21 mouse cellular contexts compared by ENCODE assay signal in genomic region chr19:10678772-10679067, GRCm38 (mm10). TPM values are rescaled to one million over a fixed set of nuclear protein-coding genes. Genes with fewer than 3 reads are reported as not detected.
DNase-seq lines count a peak whose midpoint lies in the region; ATAC-seq and TF ChIP-seq lines count a peak whose summit lies in the region.
"Had no signal": no experiment of that assay in that cellular context is flagged by ENCODE, and none has a peak within 500 bp of the region (broad histone marks: within the 10 kb centered on the region; RNA-seq: fewer than 3 reads in every experiment).

No protein-coding gene starts in this region.

- 87% methylated on average over 1 of the region's 1 CpGs for WGBS in heart, postnatal 0 days
- 72% methylated on average over 1 of the region's 1 CpGs for WGBS in heart, embryonic 10.5 days
- WGBS in midbrain, embryonic 13.5 days: 77% methylated on average over 1 of the region's 1 CpGs
- whole genome bisulfite sequencing in midbrain, embryonic 10.5 days: 69% methylated on average over 1 of the region's 1 CpGs
- WGBS in hindbrain, postnatal 0 days: 56% methylated on average over 1 of the region's 1 CpGs
- 68% methylated on average over 1 of the region's 1 CpGs for WGBS in stomach, embryonic 16.5 days
- 88% methylated on average over 1 of the region's 1 CpGs for WGBS in liver, embryonic 11.5 days

- no peaks in the 10 kb centered on the region for H3K36me3 ChIP-seq in heart, postnatal 0 days (replicated peaks; ENCODE audit: control insufficient read depth, insufficient read depth, low read length)
- H3K36me3 ChIP-seq in heart, embryonic 10.5 days: no peaks in the 10 kb centered on the region
- no peaks in the 10 kb centered on the region for H3K36me3 ChIP-seq in midbrain, embryonic 13.5 days
- H3K36me3 ChIP-seq in midbrain, embryonic 10.5 days: no peaks in the 10 kb centered on the region
- no peaks in the 10 kb centered on the region for H3K36me3 ChIP-seq in hindbrain, postnatal 0 days (ENCODE audit: insufficient read depth, low read length)
- no peaks in the 10 kb centered on the region for H3K36me3 ChIP-seq in stomach, embryonic 16.5 days (ENCODE audit: control insufficient read depth, insufficient read depth, low read length)
- H3K36me3 ChIP-seq in liver, embryonic 11.5 days (ENCODE audit: control insufficient read depth, insufficient read depth, low read length): no peaks in the 10 kb centered on the region
- H3K36me3 ChIP-seq: liver, embryonic 13.5 days; stomach, embryonic 15.5 days had no signal

- no peak overlapping the region for H3K4me3 ChIP-seq in heart, postnatal 0 days (ENCODE audit: low read depth, low read length)
- no peak overlapping the region for H3K4me3 ChIP-seq in heart, embryonic 10.5 days
- H3K4me3 ChIP-seq in midbrain, embryonic 13.5 days (replicated peaks): no peak overlapping the region
- H3K4me3 ChIP-seq in midbrain, embryonic 10.5 days: no peak overlapping the region
- H3K4me3 ChIP-seq in hindbrain, postnatal 0 days (ENCODE audit: low read length): no peak overlapping the region
- no peak overlapping the region for H3K4me3 ChIP-seq in stomach, embryonic 16.5 days (replicated peaks; ENCODE audit: low read length)
- no peak overlapping the region for H3K4me3 ChIP-seq in liver, embryonic 11.5 days (ENCODE audit: low read depth, low read length)
- H3K4me3 ChIP-seq: gastrocnemius, adult 2 months; liver, embryonic 13.5 days; stomach, embryonic 15.5 days had no signal

- H3K4me2 ChIP-seq in heart, postnatal 0 days (ENCODE audit: low read depth, low read length): no peak overlapping the region
- no peak overlapping the region for H3K4me2 ChIP-seq in midbrain, embryonic 13.5 days (replicated peaks)
- H3K4me2 ChIP-seq in hindbrain, postnatal 0 days (ENCODE audit: low read depth, low read length): no peak overlapping the region
- H3K4me2 ChIP-seq in stomach, embryonic 16.5 days (ENCODE audit: low read depth, low read length): no peak overlapping the region
- no peak overlapping the region for H3K4me2 ChIP-seq in liver, embryonic 11.5 days
- H3K4me2 ChIP-seq: liver, embryonic 13.5 days; stomach, embryonic 15.5 days had no signal

- no peak for DNase-seq in heart, postnatal 0 days (ENCODE audit: low spot score)
- no peak for DNase-seq in heart, embryonic 10.5 days (ENCODE audit: low spot score)
- no peak for DNase-seq in midbrain, embryonic 10.5 days (ENCODE audit: low spot score)
- no peak for DNase-seq in hindbrain, postnatal 0 days (ENCODE audit: low spot score)
- no peak for DNase-seq in liver, embryonic 11.5 days (ENCODE audit: low spot score)
- DNase-seq in right cerebral cortex, postnatal 4 days: no peak

- no peaks in the 10 kb centered on the region for H3K4me1 ChIP-seq in heart, postnatal 0 days (ENCODE audit: control insufficient read depth, insufficient read depth)
- H3K4me1 ChIP-seq in heart, embryonic 10.5 days: peaks cover 5% of the 10 kb centered on the region; the same call in 1 of the 2 replicates
- H3K4me1 ChIP-seq in midbrain, embryonic 13.5 days (replicated peaks): no peaks in the 10 kb centered on the region
- H3K4me1 ChIP-seq in midbrain, embryonic 10.5 days: no peaks in the 10 kb centered on the region
- no peaks in the 10 kb centered on the region for H3K4me1 ChIP-seq in hindbrain, postnatal 0 days (ENCODE audit: insufficient read depth, low read length)
- no peaks in the 10 kb centered on the region for H3K4me1 ChIP-seq in stomach, embryonic 16.5 days (ENCODE audit: control insufficient read depth, insufficient read depth, low read length)
- H3K4me1 ChIP-seq in liver, embryonic 11.5 days (replicated peaks; ENCODE audit: control insufficient read depth, insufficient read depth, low read length): peaks cover 5% of the 10 kb centered on the region; the same call in 1 of the 2 replicates
- H3K4me1 ChIP-seq: stomach, embryonic 15.5 days had no signal

- no peak for TF ChIP-seq CTCF in heart, postnatal 0 days (IDR thresholded peaks at IDR 0.05; ENCODE audit: low read depth)
- no peak for TF ChIP-seq CTCF in hindbrain, postnatal 0 days (IDR thresholded peaks at IDR 0.05; ENCODE audit: low read depth)

- ATAC-seq in heart, postnatal 0 days (ENCODE audit: insufficient read depth, low read depth): 0 out of 2 replicates have a peak, but pooled peaks have one; percentile 24
- 0 out of 2 replicates have a peak, but pooled peaks have one; percentile 51 for ATAC-seq in midbrain, embryonic 13.5 days
- peak; percentile 52; the same call in 1 of the 2 replicates for ATAC-seq in hindbrain, postnatal 0 days
- no peak for ATAC-seq in stomach, embryonic 16.5 days (ENCODE audit: insufficient read depth, low FRiP score)
- no peak for ATAC-seq in liver, embryonic 11.5 days (replicated peaks; ENCODE audit: low FRiP score)

- no peaks in the 10 kb centered on the region for H3K9me3 ChIP-seq in heart, postnatal 0 days (replicated peaks; ENCODE audit: control insufficient read depth, low read length)
- H3K9me3 ChIP-seq in heart, embryonic 10.5 days: no peaks in the 10 kb centered on the region
- no peaks in the 10 kb centered on the region for H3K9me3 ChIP-seq in midbrain, embryonic 13.5 days
- no peaks in the 10 kb centered on the region for H3K9me3 ChIP-seq in midbrain, embryonic 10.5 days (replicated peaks)
- no peaks in the 10 kb centered on the region for H3K9me3 ChIP-seq in hindbrain, postnatal 0 days (ENCODE audit: low read length)
- no peaks in the 10 kb centered on the region for H3K9me3 ChIP-seq in stomach, embryonic 16.5 days (replicated peaks; ENCODE audit: control insufficient read depth, low read length)
- H3K9me3 ChIP-seq in liver, embryonic 11.5 days (ENCODE audit: control insufficient read depth, low read length): no peaks in the 10 kb centered on the region
- H3K9me3 ChIP-seq: G1E; liver, embryonic 13.5 days; stomach, embryonic 15.5 days had no signal

- H3K27me3 ChIP-seq in heart, postnatal 0 days (ENCODE audit: control insufficient read depth, insufficient read depth, low read length): no peaks in the 10 kb centered on the region
- H3K27me3 ChIP-seq in heart, embryonic 10.5 days (ENCODE audit: insufficient read depth, poor library complexity, severe bottlenecking): peaks cover 7% of the 10 kb centered on the region; the same call in 1 of the 2 replicates
- H3K27me3 ChIP-seq in midbrain, embryonic 13.5 days: no peaks in the 10 kb centered on the region
- H3K27me3 ChIP-seq in midbrain, embryonic 10.5 days (ENCODE audit: low read depth, poor library complexity, severe bottlenecking): no peaks in the 10 kb centered on the region; the same call in 1 of the 2 replicates
- H3K27me3 ChIP-seq in hindbrain, postnatal 0 days (ENCODE audit: insufficient read depth, low read length): no peaks in the 10 kb centered on the region
- no peaks in the 10 kb centered on the region for H3K27me3 ChIP-seq in stomach, embryonic 16.5 days (ENCODE audit: control insufficient read depth, insufficient read depth, low read length)
- H3K27me3 ChIP-seq in liver, embryonic 11.5 days (replicated peaks; ENCODE audit: control insufficient read depth, insufficient read depth, low read length): no peaks in the 10 kb centered on the region
- H3K27me3 ChIP-seq: liver, embryonic 13.5 days; stomach, embryonic 15.5 days had no signal

- H3K9ac ChIP-seq in heart, postnatal 0 days (replicated peaks; ENCODE audit: low read depth, low read length): no peak overlapping the region
- no peak overlapping the region for H3K9ac ChIP-seq in midbrain, embryonic 13.5 days (replicated peaks)
- H3K9ac ChIP-seq in hindbrain, postnatal 0 days (replicated peaks; ENCODE audit: low read length): no peak overlapping the region
- H3K9ac ChIP-seq in stomach, embryonic 16.5 days (ENCODE audit: low read length): no peak overlapping the region
- no peak overlapping the region for H3K9ac ChIP-seq in liver, embryonic 11.5 days (ENCODE audit: low read depth, low read length)
- H3K9ac ChIP-seq: liver, embryonic 13.5 days; stomach, embryonic 15.5 days had no signal

- no peak for TF ChIP-seq EP300 in heart, postnatal 0 days (IDR thresholded peaks at IDR 0.05; ENCODE audit: low read depth)

- no peak overlapping the region for H3K27ac ChIP-seq in heart, postnatal 0 days (ENCODE audit: low read depth)
- no peak overlapping the region for H3K27ac ChIP-seq in heart, embryonic 10.5 days
- H3K27ac ChIP-seq in midbrain, embryonic 13.5 days: no peak overlapping the region
- H3K27ac ChIP-seq in midbrain, embryonic 10.5 days (replicated peaks): no peak overlapping the region
- no peak overlapping the region for H3K27ac ChIP-seq in hindbrain, postnatal 0 days
- peak overlapping the region; percentile 11; the same call in 1 of the 2 replicates for H3K27ac ChIP-seq in stomach, embryonic 16.5 days (ENCODE audit: low read length)
- H3K27ac ChIP-seq in liver, embryonic 11.5 days (ENCODE audit: low read depth, low read length): no peak overlapping the region
- H3K27ac ChIP-seq: gastrocnemius, adult 2 months; liver, embryonic 13.5 days; stomach, embryonic 15.5 days had no signal

RNA-seq across cellular contexts. Expression of gene Pga5, which starts 0.8 kb away (rescaled TPM):
- total RNA-seq in heart, postnatal 0 days (2014; rRNA removed; ENCODE audit: low replicate concordance): not detected in 2 replicates
- not detected in 2 replicates for polyA plus RNA-seq in heart, postnatal 0 days (2015; fragmentation: Nextera tagmentation; extraction: Ambion mirVana)
- not detected in 2 replicates for polyA plus RNA-seq in heart, embryonic 10.5 days (2016; fragmentation: Nextera tagmentation; extraction: Ambion mirVana)
- polyA plus RNA-seq in midbrain, embryonic 13.5 days (2015; fragmentation: Nextera tagmentation; extraction: Ambion mirVana): not detected in 2 replicates
- not detected in 2 replicates for polyA plus RNA-seq in midbrain, embryonic 10.5 days (2016; fragmentation: Nextera tagmentation; extraction: Ambion mirVana)
- total RNA-seq in hindbrain, postnatal 0 days (2014; rRNA removed): not detected in 2 replicates
- not detected in 2 replicates for polyA plus RNA-seq in hindbrain, postnatal 0 days (2015; fragmentation: Nextera tagmentation; extraction: Ambion mirVana)
- polyA plus RNA-seq in stomach, embryonic 16.5 days (2015; fragmentation: Nextera tagmentation; extraction: Ambion mirVana): 139 and 218 TPM in 2 replicates
- not detected in 2 replicates for polyA plus RNA-seq in liver, embryonic 11.5 days (2014; fragmentation: Nextera tagmentation; extraction: Ambion mirVana)
- total RNA-seq: adrenal gland, adult 8-10 months; gastrocnemius, adult 2 months; heart, postnatal 10 days; left cerebral cortex, postnatal 25 days; megakaryocyte-erythroid progenitor cell, adult 5-6 weeks had no signal
- polyA plus RNA-seq: cortical plate, adult 2 months; intestine, embryonic 14.5 days; kidney, embryonic 16.5 days; liver, embryonic 13.5 days; neural tube, embryonic 11.5 days; small intestine, adult 2 months had no signal

RNA-seq across cellular contexts. Expression of gene Vps37c, which starts 9.8 kb away (rescaled TPM):
- 25.5 and 42.1 TPM in 2 replicates for total RNA-seq in heart, postnatal 0 days (2014; rRNA removed; ENCODE audit: low replicate concordance)
- 22.2 and 23.0 TPM in 2 replicates for polyA plus RNA-seq in heart, postnatal 0 days (2015; fragmentation: Nextera tagmentation; extraction: Ambion mirVana)
- polyA plus RNA-seq in heart, embryonic 10.5 days (2016; fragmentation: Nextera tagmentation; extraction: Ambion mirVana): 26.5 and 26.7 TPM in 2 replicates
- 33.1 and 35.5 TPM in 2 replicates for polyA plus RNA-seq in midbrain, embryonic 13.5 days (2015; fragmentation: Nextera tagmentation; extraction: Ambion mirVana)
- polyA plus RNA-seq in midbrain, embryonic 10.5 days (2016; fragmentation: Nextera tagmentation; extraction: Ambion mirVana): 33.8 and 36.0 TPM in 2 replicates
- total RNA-seq in hindbrain, postnatal 0 days (2014; rRNA removed): 29.8 and 30.7 TPM in 2 replicates
- polyA plus RNA-seq in hindbrain, postnatal 0 days (2015; fragmentation: Nextera tagmentation; extraction: Ambion mirVana): 25.8 and 27.2 TPM in 2 replicates
- 48.7 and 60.3 TPM in 2 replicates for polyA plus RNA-seq in stomach, embryonic 16.5 days (2015; fragmentation: Nextera tagmentation; extraction: Ambion mirVana)
- 23.2 TPM in 2 replicates for polyA plus RNA-seq in liver, embryonic 11.5 days (2014; fragmentation: Nextera tagmentation; extraction: Ambion mirVana)

RNA-seq across cellular contexts. Expression of gene Vwce, which starts 44.7 kb away (rescaled TPM):
- total RNA-seq in heart, postnatal 0 days (2014; rRNA removed; ENCODE audit: low replicate concordance): 0.19 and 4.7 TPM in 2 replicates
- polyA plus RNA-seq in heart, postnatal 0 days (2015; fragmentation: Nextera tagmentation; extraction: Ambion mirVana): 0.22 and 0.23 TPM in 2 replicates
- polyA plus RNA-seq in heart, embryonic 10.5 days (2016; fragmentation: Nextera tagmentation; extraction: Ambion mirVana): 0.81 and 3.0 TPM in 2 replicates
- 0.39 and 0.61 TPM in 2 replicates for polyA plus RNA-seq in midbrain, embryonic 13.5 days (2015; fragmentation: Nextera tagmentation; extraction: Ambion mirVana)
- 0.65 and 0.95 TPM in 2 replicates for polyA plus RNA-seq in midbrain, embryonic 10.5 days (2016; fragmentation: Nextera tagmentation; extraction: Ambion mirVana)
- total RNA-seq in hindbrain, postnatal 0 days (2014; rRNA removed): 1.3 and 7.0 TPM in 2 replicates
- 1.5 and 1.7 TPM in 2 replicates for polyA plus RNA-seq in hindbrain, postnatal 0 days (2015; fragmentation: Nextera tagmentation; extraction: Ambion mirVana)
- 1.2 and 2.0 TPM in 2 replicates for polyA plus RNA-seq in stomach, embryonic 16.5 days (2015; fragmentation: Nextera tagmentation; extraction: Ambion mirVana)
- polyA plus RNA-seq in liver, embryonic 11.5 days (2014; fragmentation: Nextera tagmentation; extraction: Ambion mirVana): 7.8 and 10.4 TPM in 2 replicates
- total RNA-seq: gastrocnemius, adult 2 months had no signal

Comparison
In these comparisons a context has a peak if more than half of its experiments do, and no peak if none do; other contexts are left out.
1. ATAC-seq: peak in heart, postnatal 0 days (single experiment), midbrain, embryonic 13.5 days (single experiment) and hindbrain, postnatal 0 days (single experiment); none in stomach, embryonic 16.5 days (single experiment) and liver, embryonic 11.5 days (single experiment).
2. RNA of gene Pga5, which starts 0.8 kb away (polyA plus RNA-seq): 139 to 218 TPM in stomach, embryonic 16.5 days; not detected in midbrain, embryonic 13.5 days, not detected in hindbrain, postnatal 0 days, not detected in heart, postnatal 0 days, not detected in heart, embryonic 10.5 days, not detected in midbrain, embryonic 10.5 days and not detected in liver, embryonic 11.5 days; every median in the first group is over 100 times any median in the second.